Mouse (Mus musculus): Measurements from ENCODE around the gene Pglyrp1. TPM values are rescaled to one million over a fixed set of nuclear protein-coding genes. Genes with fewer than 3 reads are reported as not detected.

The Pglyrp1 gene
- polyA plus RNA-seq, 1 experiment, result not detected

DNA sequence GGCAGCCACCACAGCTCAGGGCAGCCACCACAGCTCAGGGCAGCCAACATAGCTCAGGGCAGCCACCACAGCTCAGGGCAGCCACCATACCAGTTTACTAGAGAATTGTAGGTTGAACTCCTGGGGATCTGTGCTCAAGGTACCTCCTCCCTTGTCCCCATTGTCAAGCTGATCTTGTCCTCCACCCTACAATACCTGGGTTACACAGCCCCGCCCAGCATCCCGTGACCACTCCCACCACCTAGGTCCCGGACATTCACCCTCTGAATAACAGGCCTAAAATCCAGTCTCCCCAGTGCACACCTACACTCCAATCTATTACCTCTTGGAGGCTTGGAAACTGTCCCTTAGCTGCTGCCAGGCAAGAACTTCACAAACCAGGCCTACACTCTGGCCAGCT is 33.8 kb downstream of the Pglyrp1 start:
- Histone ChIP-seq H3K27ac (ENCODE audit: insufficient read depth, low read depth, low read length) (no peak overlapping the region), H3K4me3 (ENCODE audit: insufficient read depth, low read length) (no peak overlapping the region), H3K4me1 (ENCODE audit: control insufficient read depth, insufficient read depth, low read length) (peaks cover 8% of the 10 kb centered on the region; the same call in 1 of the 2 replicates)
- TF ChIP-seq POLR2A (IDR thresholded peaks at IDR 0.05; ENCODE audit: borderline replicate concordance, low read depth, low read length), result no peak
- TF ChIP-seq CTCF (IDR thresholded peaks at IDR 0.05; ENCODE audit: low read depth, low read length), result no peak

DNA sequence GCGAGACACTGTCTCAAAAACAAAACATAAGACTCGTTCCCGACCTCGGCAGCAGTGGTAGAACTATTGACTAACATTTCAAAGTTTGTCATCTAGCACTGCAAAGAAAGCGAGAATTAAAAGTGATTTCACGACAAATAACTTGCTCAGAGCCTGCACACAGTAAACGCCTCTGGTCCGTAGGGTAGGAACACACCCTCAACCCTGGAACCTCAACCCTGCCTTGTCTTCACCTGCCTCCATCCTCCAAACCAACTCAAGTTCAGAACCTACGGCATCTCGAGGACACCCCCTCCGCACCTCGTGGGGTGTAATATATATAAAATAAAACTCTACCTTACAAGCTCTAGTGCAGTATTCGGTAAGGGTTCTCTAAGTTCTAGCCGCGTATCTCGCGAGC is 38.7 kb downstream of the Pglyrp1 start:
- peak overlapping the region; percentile 82 for H3K4me3 ChIP-seq (ENCODE audit: insufficient read depth, low read length)
- H3K27ac ChIP-seq (ENCODE audit: insufficient read depth, low read depth, low read length), result no peak overlapping the region
- no peak for TF ChIP-seq POLR2A (IDR thresholded peaks at IDR 0.05; ENCODE audit: borderline replicate concordance, low read depth, low read length)
- no peak for TF ChIP-seq CTCF (IDR thresholded peaks at IDR 0.05; ENCODE audit: low read depth, low read length)
- H3K4me1 ChIP-seq (ENCODE audit: control insufficient read depth, insufficient read depth, low read length), result peaks cover 14% of the 10 kb centered on the region; the same call in 1 of the 2 replicates

DNA sequence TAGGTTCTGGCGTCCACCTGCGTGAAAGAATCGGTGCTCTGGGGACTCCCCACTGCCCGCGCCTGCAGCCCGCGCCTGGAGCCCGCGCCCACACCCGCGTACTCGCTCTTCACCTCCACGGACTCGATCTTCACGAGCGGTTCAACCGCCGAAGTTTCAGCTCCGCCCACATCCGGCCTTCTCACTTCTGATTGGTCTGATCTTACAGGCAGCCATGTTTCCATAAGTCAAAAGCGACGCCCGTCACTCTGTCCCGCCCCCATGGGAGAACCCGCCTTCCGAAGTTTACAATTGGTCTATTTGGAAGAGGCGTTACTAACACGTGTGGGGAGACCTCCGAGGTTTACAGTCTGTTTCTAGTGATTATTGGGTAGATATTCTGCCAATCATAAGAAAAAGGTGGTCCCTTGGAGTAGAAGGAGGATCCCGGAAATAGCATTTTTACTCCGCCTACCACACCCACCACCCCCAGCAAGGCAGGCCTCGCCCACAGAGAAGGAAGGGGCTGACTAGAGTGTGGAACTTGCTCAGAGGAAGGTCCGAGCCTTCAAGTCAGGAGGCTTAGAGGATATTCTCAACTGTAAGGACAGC is 39.2 kb downstream of the Pglyrp1 start, which contains the start of gene Ccdc61:
Gene Ccdc61 (minus strand): TSS at position 175 of the 591 bp plus-strand sequence.
- TF ChIP-seq CTCF (IDR thresholded peaks at IDR 0.05; ENCODE audit: low read depth, low read length), result no peak
- TF ChIP-seq POLR2A (IDR thresholded peaks at IDR 0.05; ENCODE audit: borderline replicate concordance, low read depth, low read length), result no peak
- H3K27ac ChIP-seq (ENCODE audit: insufficient read depth, low read depth, low read length), result no peak within 1 kb of the TSS; the same call in 1 of the 2 replicates
- peak within 1 kb of the TSS; percentile 82 for H3K4me3 ChIP-seq (ENCODE audit: insufficient read depth, low read length)
- H3K4me1 ChIP-seq (ENCODE audit: control insufficient read depth, insufficient read depth, low read length), result peaks cover 14% of the 10 kb centered on the region; the same call in 1 of the 2 replicates

DNA sequence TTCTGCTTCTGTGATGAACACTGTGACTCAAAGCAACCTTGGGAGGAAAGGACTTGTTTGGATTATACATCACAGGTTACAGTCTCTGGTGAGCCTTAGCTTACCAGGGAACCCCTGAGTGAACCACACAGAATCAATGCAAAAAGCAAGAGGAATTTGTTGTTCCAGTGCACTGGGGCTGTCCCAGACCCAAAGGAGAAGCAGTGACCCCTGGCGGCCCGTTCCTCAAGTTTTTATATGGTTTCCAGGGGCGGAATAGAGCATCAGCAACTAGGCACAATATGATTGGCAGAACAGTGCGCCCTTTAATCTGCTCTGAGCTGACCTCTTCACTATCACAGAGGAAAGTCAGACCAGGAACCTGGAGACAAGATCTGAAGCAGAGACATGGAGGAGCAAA is 45.1 kb downstream of the Pglyrp1 start:
- Histone ChIP-seq H3K4me1 (ENCODE audit: control insufficient read depth, insufficient read depth, low read length) (peaks cover 2% of the 10 kb centered on the region; the same call in 1 of the 2 replicates), H3K4me3 (ENCODE audit: insufficient read depth, low read length) (no peak overlapping the region), H3K27ac (ENCODE audit: insufficient read depth, low read depth, low read length) (no peak overlapping the region)
- TF ChIP-seq CTCF (IDR thresholded peaks at IDR 0.05; ENCODE audit: low read depth, low read length), result no peak
- TF ChIP-seq POLR2A (IDR thresholded peaks at IDR 0.05; ENCODE audit: borderline replicate concordance, low read depth, low read length), result no peak

DNA sequence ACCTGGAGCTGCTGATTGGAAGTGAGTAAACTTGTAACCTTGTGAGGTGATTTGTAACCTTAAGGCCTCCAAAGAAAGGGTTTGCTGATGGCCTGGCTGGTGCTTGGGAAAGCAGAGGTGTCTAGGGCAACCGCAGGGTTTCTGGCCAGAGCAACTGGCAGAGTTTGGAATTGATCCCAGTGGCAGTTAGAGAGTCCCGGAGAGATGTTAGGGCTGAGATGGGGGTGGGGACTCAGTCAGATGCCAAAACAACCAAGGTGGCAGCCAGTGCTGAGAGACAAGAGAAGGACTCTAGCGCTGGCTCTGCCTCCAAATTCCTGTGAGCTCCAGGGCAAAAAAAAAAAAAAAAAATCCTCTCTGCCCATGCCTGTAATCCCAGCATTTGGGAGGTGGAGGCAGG is 46.8 kb downstream of the Pglyrp1 start:
- no peak for TF ChIP-seq CTCF (IDR thresholded peaks at IDR 0.05; ENCODE audit: low read depth, low read length)
- no peak overlapping the region for H3K4me3 ChIP-seq (ENCODE audit: insufficient read depth, low read length)
- H3K4me1 ChIP-seq (ENCODE audit: control insufficient read depth, insufficient read depth, low read length), result no peaks in the 10 kb centered on the region
- H3K27ac ChIP-seq (ENCODE audit: insufficient read depth, low read depth, low read length), result no peak overlapping the region

DNA sequence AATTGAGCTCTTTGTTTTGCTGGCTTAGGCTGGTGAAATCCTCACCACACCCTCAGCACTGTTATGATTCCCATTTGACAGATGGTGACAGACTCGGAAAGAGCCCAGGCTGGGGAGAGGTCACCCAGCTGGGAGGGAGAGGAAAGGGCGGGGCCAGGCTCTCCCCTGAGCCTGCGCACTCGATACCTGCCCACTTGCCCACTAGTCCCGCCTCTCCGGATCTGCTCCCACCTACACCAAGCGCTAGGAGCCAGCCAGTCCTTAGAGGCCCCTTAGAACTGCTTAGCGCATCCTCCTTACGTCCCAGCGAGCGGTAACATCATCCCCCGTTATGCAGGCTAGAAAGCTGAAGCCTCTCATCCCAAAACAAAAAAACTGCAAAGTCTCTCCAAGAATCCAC is 49.9 kb downstream of the Pglyrp1 start:
- no peaks in the 10 kb centered on the region for H3K4me1 ChIP-seq (ENCODE audit: control insufficient read depth, insufficient read depth, low read length)
- no peak overlapping the region for H3K4me3 ChIP-seq (ENCODE audit: insufficient read depth, low read length)
- TF ChIP-seq POLR2A (IDR thresholded peaks at IDR 0.05; ENCODE audit: borderline replicate concordance, low read depth, low read length) (no peak), CTCF (IDR thresholded peaks at IDR 0.05; ENCODE audit: low read depth, low read length) (no peak)
- H3K27ac ChIP-seq (ENCODE audit: insufficient read depth, low read depth, low read length), result no peak overlapping the region

DNA sequence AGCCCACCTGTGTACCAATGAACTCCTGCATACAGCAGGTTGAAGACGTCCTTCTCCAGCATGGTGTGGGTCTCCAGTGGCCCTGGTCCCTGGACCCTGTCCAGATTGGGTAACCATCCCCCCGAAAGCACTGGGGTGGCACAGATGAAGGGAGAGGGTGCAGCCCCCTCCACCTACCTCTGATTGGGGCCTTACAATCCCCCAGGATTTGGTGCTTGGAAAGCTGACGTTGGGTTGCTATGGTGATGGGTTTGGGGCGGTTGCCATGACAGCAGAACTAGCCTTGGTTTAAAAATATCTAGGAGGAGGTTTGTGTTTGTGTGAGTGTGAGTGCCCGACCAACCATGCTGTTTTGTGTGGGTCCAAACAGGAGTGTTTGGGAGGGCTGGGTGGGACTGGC is 51.7 kb downstream of the Pglyrp1 start:
- no peak overlapping the region for H3K4me3 ChIP-seq (ENCODE audit: insufficient read depth, low read length)
- TF ChIP-seq CTCF (IDR thresholded peaks at IDR 0.05; ENCODE audit: low read depth, low read length) (no peak), POLR2A (IDR thresholded peaks at IDR 0.05; ENCODE audit: borderline replicate concordance, low read depth, low read length) (no peak)
- H3K4me1 ChIP-seq (ENCODE audit: control insufficient read depth, insufficient read depth, low read length), result no peaks in the 10 kb centered on the region; the same call in 1 of the 2 replicates
- no peak overlapping the region for H3K27ac ChIP-seq (ENCODE audit: insufficient read depth, low read depth, low read length)

DNA sequence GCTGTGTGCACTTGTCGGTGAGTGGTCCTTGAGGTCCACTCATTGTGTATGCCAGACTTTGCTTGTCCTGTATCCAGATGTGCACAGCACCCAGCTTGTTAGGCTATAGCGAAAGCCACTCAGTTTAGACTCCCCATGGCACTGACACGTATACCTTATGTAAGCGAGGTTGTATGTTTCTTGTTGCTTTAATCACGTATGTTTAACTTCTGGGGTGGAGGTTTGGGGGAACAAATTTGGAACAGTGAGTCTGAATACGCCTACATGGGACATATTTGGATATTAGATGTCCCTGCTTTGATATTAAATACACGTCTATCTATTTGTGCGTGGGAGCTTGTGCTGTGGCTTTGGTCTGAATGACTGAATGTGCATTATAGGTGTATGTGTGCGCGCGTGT is 52.1 kb downstream of the Pglyrp1 start:
- H3K4me3 ChIP-seq (ENCODE audit: insufficient read depth, low read length), result no peak overlapping the region
- H3K4me1 ChIP-seq (ENCODE audit: control insufficient read depth, insufficient read depth, low read length), result no peaks in the 10 kb centered on the region; the same call in 1 of the 2 replicates
- TF ChIP-seq POLR2A (IDR thresholded peaks at IDR 0.05; ENCODE audit: borderline replicate concordance, low read depth, low read length), result no peak
- no peak for TF ChIP-seq CTCF (IDR thresholded peaks at IDR 0.05; ENCODE audit: low read depth, low read length)

DNA sequence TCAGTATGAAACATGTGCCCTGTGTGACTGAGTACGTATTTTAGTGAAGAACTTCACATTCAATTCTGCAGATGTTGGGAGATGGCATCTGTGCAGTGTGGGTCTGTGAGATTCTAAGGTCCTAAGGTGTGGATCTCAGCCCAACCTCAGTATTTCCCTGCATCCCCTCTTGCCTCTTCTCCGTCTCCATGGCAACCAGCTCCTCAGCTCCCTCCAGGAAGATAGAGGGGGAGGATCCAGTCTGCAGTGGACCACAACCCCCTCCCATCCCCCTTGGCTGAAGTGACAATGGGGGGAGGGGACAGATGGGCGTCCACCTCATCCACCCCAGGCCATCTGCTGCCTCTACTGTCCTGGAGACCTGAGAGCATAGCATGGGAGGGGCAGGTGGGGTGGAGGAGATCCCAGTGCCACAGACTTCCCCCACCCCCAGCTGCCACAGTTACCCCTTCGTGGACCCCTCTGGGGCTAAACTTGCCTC is 52.6 kb downstream of the Pglyrp1 start:
- TF ChIP-seq CTCF (IDR thresholded peaks at IDR 0.05; ENCODE audit: low read depth, low read length), result no peak
- no peak for TF ChIP-seq POLR2A (IDR thresholded peaks at IDR 0.05; ENCODE audit: borderline replicate concordance, low read depth, low read length)
- Histone ChIP-seq H3K4me3 (ENCODE audit: insufficient read depth, low read length) (no peak overlapping the region), H3K27ac (ENCODE audit: insufficient read depth, low read depth, low read length) (no peak overlapping the region), H3K4me1 (ENCODE audit: control insufficient read depth, insufficient read depth, low read length) (no peaks in the 10 kb centered on the region; the same call in 1 of the 2 replicates)

More for the DNA sequence above, 52.1 kb downstream of the Pglyrp1 start:
- no peak overlapping the region for H3K27ac ChIP-seq (ENCODE audit: insufficient read depth, low read depth, low read length)

DNA sequence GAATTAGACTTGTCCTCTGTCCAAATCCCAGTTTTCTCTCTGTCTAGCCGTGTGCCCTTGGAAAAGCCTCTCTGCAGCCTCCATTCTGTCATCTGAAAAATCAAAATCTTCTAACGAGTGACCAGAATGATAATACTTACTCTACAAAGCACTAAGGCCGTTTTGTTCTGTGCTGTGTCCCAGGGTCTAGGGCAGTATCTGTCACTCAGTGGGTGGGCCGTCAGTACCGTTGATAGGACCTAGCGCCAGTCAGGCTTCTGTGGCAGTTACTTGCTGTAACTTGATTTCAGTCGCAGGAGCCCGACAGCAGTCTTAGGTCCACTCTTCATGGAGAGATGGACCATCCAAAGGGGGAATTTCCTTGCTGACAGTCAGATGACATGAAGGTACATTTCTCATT is 53.2 kb downstream of the Pglyrp1 start:
- TF ChIP-seq CTCF (IDR thresholded peaks at IDR 0.05; ENCODE audit: low read depth, low read length) (no peak), POLR2A (IDR thresholded peaks at IDR 0.05; ENCODE audit: borderline replicate concordance, low read depth, low read length) (no peak)
- no peaks in the 10 kb centered on the region; the same call in 1 of the 2 replicates for H3K4me1 ChIP-seq (ENCODE audit: control insufficient read depth, insufficient read depth, low read length)
- no peak overlapping the region for H3K27ac ChIP-seq (ENCODE audit: insufficient read depth, low read depth, low read length)

More for the DNA sequence above, 53.2 kb downstream of the Pglyrp1 start:
- H3K4me3 ChIP-seq (ENCODE audit: insufficient read depth, low read length), result no peak overlapping the region

All from bone marrow macrophage, adult 2 months (primary cell).